Mouse (Mus musculus) kidney, embryonic 15.5 days (tissue): ENCODE data around the gene Sec11a. TPM values are rescaled to one million over a fixed set of nuclear protein-coding genes. Genes with fewer than 3 reads are reported as not detected.
"Not testable (repeated sequence)": the region's sequence is repeated elsewhere in the genome, so short reads cannot be mapped to it uniquely, and the experiment has no call there.

Source experiments
- ATAC-seq: fragments of 200-750 bp; cut with Nextera tagmentation; replicated peaks from 2 replicates; pipeline ENCODE4 v1.8.0; 2017; ENCODE audit warnings: moderate TSS enrichment; ENCODE audit not compliant: low FRiP score
- H3K27ac ChIP-seq: fragments of 300-500 bp; sonication (generic); 2 replicates; pipeline ENCODE4 v1.5.1; 2015; ENCODE audit warnings: mild to moderate bottlenecking, inconsistent platforms
- H3K27me3 ChIP-seq: fragments of 300-500 bp; sonication (generic); 2 replicates; pipeline ENCODE4 v1.6.1; 2015; ENCODE audit warnings: inconsistent platforms
- H3K36me3 ChIP-seq: fragments of 300-500 bp; sonication (generic); 2 replicates; pipeline ENCODE4 v1.6.1; 2015; ENCODE audit warnings: inconsistent platforms
- H3K4me1 ChIP-seq: fragments of 300-500 bp; sonication (generic); 2 replicates; pipeline ENCODE4 v1.6.1; 2015; ENCODE audit warnings: inconsistent platforms
- H3K4me2 ChIP-seq: fragments of 300-500 bp; sonication (generic); 2 replicates; pipeline ENCODE4 v1.6.1; 2015; ENCODE audit warnings: moderate library complexity, mild to moderate bottlenecking, inconsistent platforms
- H3K4me3 ChIP-seq: fragments of 300-500 bp; sonication (generic); replicated peaks from 2 replicates; pipeline ENCODE4 v1.5.1; 2015; ENCODE audit warnings: mild to moderate bottlenecking, inconsistent platforms
- H3K9ac ChIP-seq: fragments of 300-500 bp; sonication (generic); 2 replicates; pipeline ENCODE4 v1.6.1; 2015; ENCODE audit warnings: mild to moderate bottlenecking, inconsistent platforms
- H3K9me3 ChIP-seq: fragments of 300-500 bp; sonication (generic); replicated peaks from 2 replicates; pipeline ENCODE4 v1.6.1; 2016; ENCODE audit warnings: inconsistent platforms
- WGBS: fragments of 180-500 bp; shearing (Covaris S2); methylation state at CpG from one replicate; pipeline ENCODE4 v1.1.7; 2015; ENCODE audit warnings: mixed read lengths; 5-methylcytosine and 5-hydroxymethylcytosine counted together
- polyA plus RNA-seq: library from polyadenylated mRNA; unstranded; fragments of >200 nt; fragmentation: Nextera tagmentation; extraction: Ambion mirVana; gene quantifications from 2 replicates; pipeline ENCODE4 v1.2.1, GENCODE M21; 2015

Gene Sec11a
- polyA plus RNA-seq, 1 experiment from 2014 or later, result 217 TPM

DNA sequence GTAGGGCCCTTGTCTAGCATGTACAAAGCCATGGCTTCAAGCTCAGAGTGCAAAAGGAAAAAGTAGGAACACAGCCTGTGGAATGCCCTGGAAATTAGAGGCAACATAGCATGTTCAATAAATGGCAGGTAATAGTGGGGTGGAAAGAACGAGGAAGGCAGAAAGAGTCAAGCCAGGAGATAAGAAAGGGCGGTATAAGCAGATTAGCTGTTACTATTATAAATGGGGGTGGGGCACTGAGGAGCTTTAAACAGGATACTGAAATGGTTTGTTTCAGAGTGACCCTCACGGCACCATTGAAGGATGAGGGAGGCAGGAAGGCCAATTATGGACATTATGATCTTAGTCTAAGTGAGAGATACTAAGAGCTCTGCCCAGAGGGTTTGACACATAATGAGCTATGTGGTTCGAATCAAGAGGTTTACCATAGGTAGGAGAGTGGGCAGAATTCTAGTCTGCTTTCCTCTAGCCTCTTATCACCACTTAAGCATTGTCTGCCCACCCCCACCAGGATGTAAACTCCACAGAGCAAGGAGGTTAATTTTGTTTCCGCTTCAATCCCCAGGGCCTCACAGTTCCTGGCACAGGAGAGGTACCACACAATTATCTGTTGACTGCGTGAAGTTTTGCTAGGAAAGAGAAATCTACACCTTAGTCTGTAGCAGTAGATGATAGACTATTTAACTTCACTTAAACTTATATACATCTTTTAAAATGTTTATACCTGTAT is 39.0 kb upstream of the Sec11a start:
- peaks cover 27% of the 10 kb centered on the region for H3K4me1 ChIP-seq
- peak overlapping the region; percentile 67 for H3K27ac ChIP-seq
- no peak overlapping the region for H3K9ac ChIP-seq
- ATAC-seq, result peak; percentile 38; the same call in 1 of the 2 replicates
- no peak overlapping the region for H3K4me2 ChIP-seq
- WGBS, result 46% methylated on average over 6 of the region's 6 CpGs
- H3K4me3 ChIP-seq, result no peak overlapping the region
- no peaks in the 10 kb centered on the region for H3K9me3 ChIP-seq
- no peaks in the 10 kb centered on the region for H3K27me3 ChIP-seq
- no peaks in the 10 kb centered on the region for H3K36me3 ChIP-seq

DNA sequence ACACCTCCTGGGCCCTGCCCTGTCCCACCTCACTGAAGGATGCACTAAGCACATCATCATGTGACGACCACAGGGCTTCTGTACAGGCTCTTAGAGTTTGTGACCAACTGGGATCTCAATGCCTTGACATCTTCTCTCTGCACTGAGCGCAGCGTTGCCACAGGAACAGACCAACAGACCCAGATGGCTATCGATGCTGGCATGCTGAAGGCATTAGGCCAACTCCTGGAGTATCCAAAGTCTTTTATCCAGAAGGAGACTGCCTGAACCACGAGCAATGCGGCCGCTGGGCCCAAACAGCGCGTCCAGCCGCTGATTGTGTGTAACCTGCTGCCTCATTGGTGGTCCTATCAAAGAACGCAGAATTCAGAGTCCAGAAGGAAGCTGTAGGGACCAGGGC is 33.0 kb upstream of the Sec11a start:
- Histone ChIP-seq H3K27ac (no peak overlapping the region), H3K4me1 (peaks cover 3% of the 10 kb centered on the region; the same call in 1 of the 2 replicates), H3K9ac (no peak overlapping the region), H3K27me3 (no peaks in the 10 kb centered on the region), H3K4me2 (no peak overlapping the region), H3K9me3 (no peaks in the 10 kb centered on the region), H3K36me3 (no peaks in the 10 kb centered on the region), H3K4me3 (no peak overlapping the region)
- ATAC-seq, result no peak
- 91% methylated on average over 11 of the region's 11 CpGs for WGBS

DNA sequence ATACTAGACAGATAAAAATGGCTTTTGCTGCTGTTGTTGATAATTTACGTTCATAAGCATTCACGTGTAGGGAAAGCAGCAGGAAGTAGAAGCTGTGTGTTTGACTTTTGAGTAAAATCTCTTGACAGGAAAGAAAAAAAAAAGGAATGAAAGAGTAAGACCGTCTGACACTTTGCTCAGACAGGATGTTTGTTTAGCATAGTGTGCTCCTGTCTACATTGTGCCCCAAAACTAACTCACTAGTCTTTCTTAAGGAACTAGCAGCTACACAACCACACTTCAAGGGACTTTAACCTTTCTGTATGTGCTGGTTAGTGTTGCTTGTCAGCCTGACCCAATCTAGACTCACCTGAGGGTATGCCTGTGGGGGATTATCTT is 26.0 kb upstream of the Sec11a start:
- H3K36me3 ChIP-seq, H3K4me3 ChIP-seq, H3K9ac ChIP-seq, H3K27ac ChIP-seq, H3K27me3 ChIP-seq, H3K9me3 ChIP-seq, H3K4me1 ChIP-seq, H3K4me2 ChIP-seq, ATAC-seq: not testable (repeated sequence)
- WGBS, result 49% methylated on average over 3 of the region's 3 CpGs

DNA sequence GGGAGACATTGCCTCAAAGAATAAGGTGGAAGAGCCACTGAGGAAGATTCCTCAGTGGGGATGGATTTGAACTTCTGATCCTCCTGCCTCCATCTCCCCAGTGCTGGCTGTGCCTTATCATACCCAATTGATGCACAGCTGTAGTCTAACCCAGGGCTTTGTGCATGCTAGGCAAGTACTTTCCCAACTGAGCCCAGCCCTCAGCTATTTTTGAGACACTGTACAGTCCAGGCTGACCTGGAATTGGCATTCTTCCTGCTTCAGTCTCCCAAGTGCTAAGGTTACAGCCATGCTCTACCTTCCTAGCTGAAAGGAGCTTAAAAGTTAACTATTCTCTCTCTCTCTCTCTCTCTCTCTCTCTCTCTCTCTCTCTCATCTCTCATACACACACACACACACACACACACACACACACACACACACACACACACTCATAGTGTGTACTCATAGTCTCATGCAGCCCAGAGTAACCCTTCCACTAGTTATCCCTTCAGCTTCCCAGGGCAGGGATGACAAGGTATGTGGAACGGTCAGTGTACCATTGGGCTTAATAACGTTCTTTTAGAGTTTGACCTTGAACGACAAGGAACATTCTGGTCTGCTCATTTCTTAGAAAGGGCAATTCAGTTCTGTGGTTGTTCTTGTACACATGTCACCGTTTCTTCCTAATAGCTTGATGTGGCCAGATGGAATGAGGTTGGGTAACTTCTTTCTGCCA is 25.5 kb upstream of the Sec11a start:
- not testable (repeated sequence) for H3K9me3 ChIP-seq, H3K4me1 ChIP-seq, H3K4me3 ChIP-seq, H3K27ac ChIP-seq, H3K36me3 ChIP-seq, ATAC-seq, H3K4me2 ChIP-seq, H3K9ac ChIP-seq, H3K27me3 ChIP-seq
- WGBS, result 71% methylated on average over 4 of the region's 4 CpGs

DNA sequence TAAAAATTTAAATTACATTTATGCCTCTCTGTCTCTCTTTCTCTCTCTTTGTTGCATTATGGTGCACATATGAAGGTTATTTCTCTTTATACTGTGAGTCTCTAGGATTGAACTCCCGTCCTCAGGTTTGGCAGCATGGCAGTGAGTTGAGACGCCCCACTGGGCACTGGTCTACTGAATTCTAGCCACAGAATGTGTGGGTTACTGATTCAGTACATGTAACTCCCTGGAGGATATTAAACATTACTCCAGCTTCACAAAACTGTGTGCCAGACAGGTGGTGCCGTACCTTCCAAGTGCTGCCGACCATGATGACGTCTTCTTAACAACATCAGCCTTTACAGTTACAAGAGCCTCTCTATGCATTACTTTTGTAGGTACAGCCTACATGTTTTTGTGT is 24.5 kb upstream of the Sec11a start:
- H3K9me3 ChIP-seq, result no peaks in the 10 kb centered on the region
- H3K27me3 ChIP-seq, result no peaks in the 10 kb centered on the region
- no peak overlapping the region for H3K4me3 ChIP-seq
- H3K36me3 ChIP-seq, result no peaks in the 10 kb centered on the region
- H3K9ac ChIP-seq, result no peak overlapping the region
- H3K27ac ChIP-seq, result no peak overlapping the region
- ATAC-seq, result no peak
- H3K4me2 ChIP-seq, result no peak overlapping the region
- WGBS, result 91% methylated on average over 5 of the region's 5 CpGs
- H3K4me1 ChIP-seq, result no peaks in the 10 kb centered on the region

DNA sequence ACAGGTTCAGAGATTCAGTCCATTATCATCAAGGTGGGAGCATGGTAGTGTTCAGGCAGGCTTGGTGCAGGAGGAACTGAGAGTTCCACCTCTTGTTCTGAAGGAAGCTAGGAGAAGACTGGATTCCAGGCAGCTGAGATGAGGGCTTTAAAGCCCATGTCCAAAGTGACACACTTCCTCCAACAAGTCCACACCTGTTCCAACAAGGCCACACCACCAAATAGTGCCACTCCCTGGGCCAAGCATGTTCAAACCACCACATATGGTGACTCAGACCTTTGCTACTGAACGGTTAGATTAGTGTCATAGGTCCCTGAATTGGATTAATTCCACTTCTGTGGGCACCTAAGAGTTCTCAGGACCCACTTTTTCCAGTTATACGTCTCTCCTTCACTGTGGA is 23.8 kb upstream of the Sec11a start:
- no peak overlapping the region for H3K9ac ChIP-seq
- no peak overlapping the region for H3K4me3 ChIP-seq
- H3K9me3 ChIP-seq, result no peaks in the 10 kb centered on the region
- no peaks in the 10 kb centered on the region for H3K4me1 ChIP-seq
- H3K36me3 ChIP-seq, result no peaks in the 10 kb centered on the region
- ATAC-seq, result no peak
- H3K27ac ChIP-seq, result no peak overlapping the region
- H3K27me3 ChIP-seq, result no peaks in the 10 kb centered on the region
- 83% methylated on average over 2 of the region's 2 CpGs for WGBS
- H3K4me2 ChIP-seq, result no peak overlapping the region

DNA sequence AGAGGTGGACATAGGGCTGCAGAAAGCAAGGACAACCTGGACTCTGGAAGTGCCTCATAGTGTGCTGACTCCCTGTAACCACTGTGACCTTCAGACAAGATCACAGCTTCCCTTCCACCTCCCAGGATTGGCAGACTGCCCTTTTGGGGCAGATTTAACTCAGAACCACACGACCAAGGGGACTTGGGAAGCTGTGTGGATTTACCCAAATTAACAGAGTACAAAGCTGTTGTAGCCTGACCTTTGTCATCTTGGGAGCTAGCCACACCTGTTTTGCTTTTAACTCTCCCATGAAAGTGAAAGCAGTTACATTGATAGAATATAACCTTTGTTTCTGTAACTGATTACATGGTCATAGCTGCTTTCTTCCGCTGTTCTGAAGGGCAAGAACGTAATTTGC is 23.3 kb upstream of the Sec11a start:
- ATAC-seq, result no peak
- no peak overlapping the region for H3K9ac ChIP-seq
- H3K36me3 ChIP-seq, result no peaks in the 10 kb centered on the region
- H3K27me3 ChIP-seq, result no peaks in the 10 kb centered on the region
- H3K27ac ChIP-seq, result no peak overlapping the region
- WGBS, result 70% methylated on average over 3 of the region's 3 CpGs
- H3K4me3 ChIP-seq, result no peak overlapping the region
- H3K4me1 ChIP-seq, result no peaks in the 10 kb centered on the region
- H3K9me3 ChIP-seq, result no peaks in the 10 kb centered on the region
- no peak overlapping the region for H3K4me2 ChIP-seq

DNA sequence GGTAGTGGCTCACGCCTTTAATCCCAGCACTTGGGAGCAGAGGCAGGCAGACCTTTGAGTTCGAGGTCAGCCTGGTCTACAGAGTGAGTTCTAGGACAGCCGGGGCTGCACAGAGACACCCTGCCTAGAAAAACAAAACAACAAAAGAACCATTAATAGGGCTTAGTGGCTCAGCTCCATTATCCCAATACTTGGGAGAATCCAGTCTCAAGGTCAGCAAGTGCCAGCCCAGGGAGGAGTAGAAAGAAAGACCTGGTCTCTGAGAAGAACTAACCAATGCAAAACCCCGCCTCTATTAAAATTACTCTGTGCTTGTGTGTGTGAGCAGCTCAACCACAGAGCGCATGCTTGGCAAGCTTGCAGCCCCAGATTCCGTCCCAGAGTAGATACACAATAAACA is 15.2 kb upstream of the Sec11a start:
- no peak for ATAC-seq
- Histone ChIP-seq H3K9me3 (no peaks in the 10 kb centered on the region), H3K4me2 (no peak overlapping the region), H3K27me3 (no peaks in the 10 kb centered on the region), H3K4me3 (no peak overlapping the region), H3K4me1 (no peaks in the 10 kb centered on the region), H3K9ac (no peak overlapping the region), H3K27ac (no peak overlapping the region), H3K36me3 (no peaks in the 10 kb centered on the region)
- 72% methylated on average over 6 of the region's 6 CpGs for WGBS

DNA sequence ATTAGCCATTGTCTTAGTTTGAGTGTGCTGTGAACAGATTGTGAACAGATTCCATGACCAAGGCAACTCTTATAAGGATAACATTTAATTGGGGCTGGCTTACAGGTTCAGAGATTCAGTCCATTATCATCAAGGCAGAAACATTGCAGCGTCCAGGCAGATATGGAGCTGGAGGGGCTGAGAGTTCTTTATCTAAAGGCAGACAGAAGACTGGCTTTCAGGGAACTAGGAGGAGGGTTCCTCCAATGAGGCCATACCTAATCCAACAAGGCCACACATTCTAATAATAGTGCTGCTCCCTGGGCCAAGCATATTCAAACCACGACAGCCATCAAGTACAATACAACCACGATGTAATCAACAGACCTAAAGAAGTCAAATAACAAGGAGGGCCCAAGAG is 11.4 kb upstream of the Sec11a start:
- H3K9me3 ChIP-seq, result no peaks in the 10 kb centered on the region
- no peak overlapping the region for H3K4me2 ChIP-seq
- H3K9ac ChIP-seq, result no peak overlapping the region
- H3K4me3 ChIP-seq, result no peak overlapping the region
- H3K36me3 ChIP-seq, result no peaks in the 10 kb centered on the region
- H3K27me3 ChIP-seq, result no peaks in the 10 kb centered on the region
- WGBS, result 88% methylated on average over 3 of the region's 3 CpGs
- no peaks in the 10 kb centered on the region for H3K4me1 ChIP-seq
- ATAC-seq, result no peak
- no peak overlapping the region for H3K27ac ChIP-seq

DNA sequence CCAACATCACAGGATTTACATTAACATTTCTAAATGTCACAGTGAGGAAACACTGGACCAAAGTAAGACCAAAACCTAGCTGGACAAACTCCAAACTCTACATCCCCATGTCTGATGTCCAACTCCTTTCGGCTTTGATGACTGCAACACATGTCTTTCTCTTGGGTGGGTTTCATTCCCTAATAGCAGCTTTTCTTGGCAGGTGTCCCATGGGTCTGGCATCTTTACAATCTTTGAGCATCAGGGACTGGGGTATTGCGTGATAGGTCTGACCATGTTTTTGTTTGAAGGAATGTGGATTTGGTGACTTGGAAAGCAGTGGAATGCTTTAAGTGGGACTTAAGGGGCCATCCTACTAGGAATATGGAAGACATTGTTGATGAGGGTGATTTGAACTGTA is 9.3 kb upstream of the Sec11a start:
- ATAC-seq, result no peak
- Histone ChIP-seq H3K4me3 (no peak overlapping the region), H3K4me1 (no peaks in the 10 kb centered on the region), H3K27ac (no peak overlapping the region), H3K36me3 (no peaks in the 10 kb centered on the region), H3K9ac (no peak overlapping the region), H3K9me3 (no peaks in the 10 kb centered on the region), H3K27me3 (no peaks in the 10 kb centered on the region), H3K4me2 (no peak overlapping the region)
- 81% methylated on average over 2 of the region's 2 CpGs for WGBS

DNA sequence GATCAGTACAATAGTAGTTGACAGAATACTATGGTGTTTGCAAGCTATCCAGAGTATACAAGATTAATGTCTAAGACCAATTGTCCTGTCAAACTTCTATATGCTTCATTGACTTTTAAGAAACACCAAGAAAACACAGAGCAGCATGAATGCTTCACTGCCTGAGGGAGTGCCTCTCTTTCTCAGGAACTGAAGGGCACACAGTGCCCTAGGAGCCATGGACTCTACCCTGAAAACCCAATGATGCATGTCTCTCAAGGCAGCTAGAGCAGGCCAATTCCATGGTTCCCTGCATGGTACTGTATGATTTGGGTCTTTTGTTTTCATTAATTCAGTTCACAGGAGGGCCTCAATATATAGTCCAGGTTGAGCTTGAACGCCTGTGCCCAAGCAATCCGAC is 6.7 kb upstream of the Sec11a start:
- peak; percentile 91 for ATAC-seq
- WGBS, result 35% methylated on average over 2 of the region's 2 CpGs
- H3K4me1 ChIP-seq, result no peaks in the 10 kb centered on the region
- H3K4me3 ChIP-seq, result no peak overlapping the region
- no peaks in the 10 kb centered on the region for H3K9me3 ChIP-seq
- H3K27me3 ChIP-seq, result no peaks in the 10 kb centered on the region
- H3K27ac ChIP-seq, result 0 out of 2 replicates have a peak overlapping the region, but pooled peaks have one; percentile 30
- no peak overlapping the region for H3K9ac ChIP-seq
- H3K36me3 ChIP-seq, result no peaks in the 10 kb centered on the region
- H3K4me2 ChIP-seq, result no peak overlapping the region

DNA sequence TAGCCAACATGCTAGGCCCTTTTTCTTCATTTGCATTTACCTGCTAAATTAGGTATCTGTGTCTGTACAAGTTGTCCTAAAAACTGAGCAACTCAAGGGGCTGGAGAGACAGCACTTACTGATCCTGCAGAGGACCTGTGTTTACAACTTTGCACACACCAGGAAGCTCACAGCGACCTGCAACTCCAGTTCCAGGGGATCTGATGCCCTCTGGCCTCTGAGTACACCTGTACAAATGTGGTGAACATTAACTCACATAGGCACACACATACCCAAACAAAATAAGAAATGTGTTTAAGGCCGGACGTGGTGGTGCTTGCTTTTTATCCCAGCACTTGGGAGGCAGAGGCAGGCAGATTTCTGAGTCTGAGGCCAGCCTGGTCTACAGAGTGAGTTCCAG is 4.6 kb upstream of the Sec11a start:
- no peak overlapping the region for H3K9ac ChIP-seq
- no peaks in the 10 kb centered on the region for H3K27me3 ChIP-seq
- H3K36me3 ChIP-seq, result no peaks in the 10 kb centered on the region
- H3K27ac ChIP-seq, result no peak overlapping the region
- H3K4me1 ChIP-seq, result peaks cover 5% of the 10 kb centered on the region; the same call in 1 of the 2 replicates
- H3K9me3 ChIP-seq, result no peaks in the 10 kb centered on the region
- WGBS, result 60% methylated on average over 3 of the region's 3 CpGs
- no peak for ATAC-seq
- no peak overlapping the region for H3K4me3 ChIP-seq
- H3K4me2 ChIP-seq, result no peak overlapping the region

DNA sequence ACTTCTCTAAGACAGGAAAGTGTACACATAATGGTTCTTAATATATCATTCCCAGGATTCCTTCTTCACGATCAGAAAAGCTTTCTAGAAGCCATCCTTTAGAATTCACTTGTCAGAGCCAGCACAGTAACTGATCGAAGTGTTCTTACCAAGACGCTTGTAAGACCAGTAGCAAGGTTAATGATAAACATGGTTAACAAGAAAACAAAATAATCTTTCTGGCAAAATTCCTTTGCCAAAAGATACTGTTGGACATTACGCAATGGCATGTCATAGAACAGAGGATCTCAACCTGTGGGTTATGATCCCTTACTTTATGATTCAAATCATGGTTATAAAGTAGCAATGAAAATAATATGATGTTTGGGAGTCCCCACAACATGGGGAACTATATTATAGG is 3.9 kb upstream of the Sec11a start:
- no peaks in the 10 kb centered on the region for H3K27me3 ChIP-seq
- no peaks in the 10 kb centered on the region for H3K9me3 ChIP-seq
- no peaks in the 10 kb centered on the region for H3K36me3 ChIP-seq
- WGBS, result 78% methylated on average over 4 of the region's 4 CpGs
- H3K9ac ChIP-seq, result no peak overlapping the region
- H3K4me3 ChIP-seq, result no peak overlapping the region
- peaks cover 8% of the 10 kb centered on the region for H3K4me1 ChIP-seq
- ATAC-seq, result no peak
- H3K4me2 ChIP-seq, result no peak overlapping the region
- H3K27ac ChIP-seq, result no peak overlapping the region
